In genomic region chr3:99251271-99252165, GRCm38 (mm10) we compare ENCODE assay signal across 22 mouse cellular contexts. TPM values are rescaled to one million over a fixed set of nuclear protein-coding genes. Genes with fewer than 3 reads are reported as not detected.
DNase-seq lines count a peak whose midpoint lies in the region; ATAC-seq and TF ChIP-seq lines count a peak whose summit lies in the region.
"Had no signal": no experiment of that assay in that cellular context is flagged by ENCODE, and none has a peak within 500 bp of the region (broad histone marks: within the 10 kb centered on the region; RNA-seq: fewer than 3 reads in every experiment).

No protein-coding gene starts in this region.

- no peak for ATAC-seq in neural tube, embryonic 15.5 days (ENCODE audit: low FRiP score)
- no peak for ATAC-seq in limb, embryonic 11.5 days (ENCODE audit: insufficient number of reproducible peaks, low FRiP score, low TSS enrichment, low read depth)
- ATAC-seq: forebrain, embryonic 14.5 days had no signal

- H3K36me3 ChIP-seq in neural tube, embryonic 15.5 days = no peaks in the 10 kb centered on the region
- no peaks in the 10 kb centered on the region for H3K36me3 ChIP-seq in limb, embryonic 11.5 days (ENCODE audit: control insufficient read depth, insufficient read depth, low read length)
- H3K36me3 ChIP-seq: hindbrain, embryonic 10.5 days; neural tube, embryonic 12.5 days had no signal

- H3K27ac ChIP-seq in gastrocnemius, adult 2 months = peak overlapping the region; percentile 98
- H3K27ac ChIP-seq in neural tube, embryonic 15.5 days (replicated peaks) = no peak overlapping the region
- H3K27ac ChIP-seq in limb, embryonic 11.5 days (replicated peaks; ENCODE audit: low read depth, low read length) = peak overlapping the region; percentile 78
- H3K27ac ChIP-seq: hindbrain, embryonic 10.5 days; neural tube, embryonic 12.5 days had no signal

- no peak for DNase-seq in gastrocnemius, adult 2 months
- DNase-seq in gastrocnemius, postnatal 14 days = no peak
- peak; percentile 38 for DNase-seq in neural tube, embryonic 10.5 days (ENCODE audit: extremely low spot score, low spot score)
- peak; percentile 35 for DNase-seq in limb, embryonic 11.5 days (ENCODE audit: low spot score)
- DNase-seq in B cell, adult 2 months = no peak
- no peak for DNase-seq in ovary, adult 18-20 months (ENCODE audit: low spot score)
- DNase-seq: cerebellum, adult 8-10 months; gastrocnemius, postnatal 36 days; kidney, adult 9 months; kidney, postnatal 25 days; left cerebral cortex, postnatal 4 days; lung, postnatal 10 days; right cerebral cortex, postnatal 14 days; thymus, adult 18-20 months; thymus, postnatal 4 days had no signal

- peaks cover 12% of the 10 kb centered on the region for H3K4me1 ChIP-seq in neural tube, embryonic 15.5 days
- H3K4me1 ChIP-seq in limb, embryonic 11.5 days (ENCODE audit: control insufficient read depth, insufficient read depth, low read length) = peaks cover 33% of the 10 kb centered on the region

- intact Hi-C loops in gastrocnemius, adult 2 months (cut with DNase I) = loop anchor here (5.0 to 10.0 kb wide), 2 partner anchors 483 to 611 kb away; no protein-coding TSS in a partner anchor
- intact Hi-C loops in gastrocnemius, postnatal 14 days (cut with DNase I; ENCODE audit: low total_unique reads) = no loop called here

- peaks cover 94% of the 10 kb centered on the region for H3K27me3 ChIP-seq in neural tube, embryonic 15.5 days (replicated peaks)
- 0 out of 2 replicates have a peak, but pooled peaks cover 5% of the 10 kb centered on the region for H3K27me3 ChIP-seq in limb, embryonic 11.5 days (ENCODE audit: control insufficient read depth, insufficient read depth, low read length)

- no peak overlapping the region for H3K9ac ChIP-seq in neural tube, embryonic 15.5 days (replicated peaks)
- H3K9ac ChIP-seq in limb, embryonic 11.5 days (ENCODE audit: low read length) = peak overlapping the region; percentile 100
- H3K9ac ChIP-seq: neural tube, embryonic 12.5 days had no signal

- no peaks in the 10 kb centered on the region for H3K9me3 ChIP-seq in neural tube, embryonic 15.5 days (replicated peaks)
- H3K9me3 ChIP-seq in limb, embryonic 11.5 days (ENCODE audit: control insufficient read depth, low read length) = no peaks in the 10 kb centered on the region
- H3K9me3 ChIP-seq: hindbrain, embryonic 10.5 days; neural tube, embryonic 12.5 days had no signal

- H3K4me3 ChIP-seq in gastrocnemius, adult 2 months = peak overlapping the region; percentile 93
- no peak overlapping the region for H3K4me3 ChIP-seq in neural tube, embryonic 15.5 days (replicated peaks)
- peak overlapping the region; percentile 92 for H3K4me3 ChIP-seq in limb, embryonic 11.5 days (ENCODE audit: low read depth, low read length)
- H3K4me3 ChIP-seq: hindbrain, embryonic 10.5 days; neural tube, embryonic 12.5 days had no signal

- no peak overlapping the region for H3K4me2 ChIP-seq in neural tube, embryonic 15.5 days
- peak overlapping the region; percentile 88 for H3K4me2 ChIP-seq in limb, embryonic 11.5 days (ENCODE audit: low read depth, severe bottlenecking)
- H3K4me2 ChIP-seq: neural tube, embryonic 12.5 days had no signal

- WGBS in neural tube, embryonic 15.5 days = 12% methylated on average over 6 of the region's 6 CpGs
- WGBS in limb, embryonic 11.5 days = 11% methylated on average over 6 of the region's 6 CpGs

- TF ChIP-seq CTCF in gastrocnemius, adult 2 months (IDR thresholded peaks at IDR 0.05) = no peak

RNA-seq across cellular contexts. Expression of gene Tbx15, which starts 11.3 kb away (rescaled TPM):
- 100 to 1,000 TPM; 105 to 145 TPM for total RNA-seq in gastrocnemius, adult 2 months (2021)
- 100 to 1,000 TPM; 116 to 149 TPM for total RNA-seq in gastrocnemius, postnatal 14 days (2021)
- 0.19 and 0.29 TPM in 2 replicates for polyA plus RNA-seq in neural tube, embryonic 15.5 days (2015; fragmentation: Nextera tagmentation; extraction: Ambion mirVana)
- 50.7 and 55.2 TPM in 2 replicates for polyA plus RNA-seq in limb, embryonic 11.5 days (2014; fragmentation: Nextera tagmentation; extraction: Ambion mirVana)
- total RNA-seq: common myeloid progenitor, adult 5-6 weeks; megakaryocyte progenitor cell, adult 5-6 weeks had no signal
- polyA plus RNA-seq: spleen, adult 2 months had no signal

Comparison
In these comparisons a context has a peak if more than half of its experiments do, and no peak if none do; other contexts are left out.
1. DNase-seq: peak in neural tube, embryonic 10.5 days (single experiment) and limb, embryonic 11.5 days (single experiment); none in gastrocnemius, adult 2 months (single experiment), gastrocnemius, postnatal 14 days (single experiment), B cell, adult 2 months (0 of 2) and ovary, adult 18-20 months (single experiment).